Mouse (Mus musculus) midbrain, postnatal 0 days (tissue): ENCODE results near the gene Vps29. TPM values are rescaled to one million over a fixed set of nuclear protein-coding genes. Genes with fewer than 3 reads are reported as not detected.
A peak's percentile ranks its signal among the peaks of the same experiment; 100 is the strongest.

ENCODE experiments used
- ATAC-seq: fragments of 200-750 bp; cut with Nextera tagmentation; 2 replicates; pipeline ENCODE4 v1.8.0; 2017; ENCODE audit warnings: moderate number of reproducible peaks, mild to moderate bottlenecking, moderate TSS enrichment, moderate library complexity; ENCODE audit not compliant: low FRiP score
- DNase-seq: peaks from one replicate; pipeline ENCODE4 v3.0.0-alpha.2; 2015; ENCODE audit warnings: low spot score
- H3K27ac ChIP-seq: fragments of 300-500 bp; sonication (generic); 2 replicates; pipeline ENCODE4 v1.5.1; 2014; ENCODE audit warnings: low read depth, mild to moderate bottlenecking, low read length, mixed read lengths
- H3K27me3 ChIP-seq: fragments of 300-500 bp; sonication (generic); 2 replicates; pipeline ENCODE4 v1.6.1; 2014; ENCODE audit warnings: low read length, control low read depth, mixed read lengths; ENCODE audit not compliant: insufficient read depth
- H3K36me3 ChIP-seq: fragments of 300-500 bp; sonication (generic); 2 replicates; pipeline ENCODE4 v1.6.1; 2014; ENCODE audit warnings: low read length, control low read depth, mixed read lengths; ENCODE audit not compliant: insufficient read depth
- H3K4me1 ChIP-seq: fragments of 300-500 bp; sonication (generic); 2 replicates; pipeline ENCODE4 v1.6.1; 2014; ENCODE audit warnings: mild to moderate bottlenecking, control low read depth, antibody characterized with exemption, low read length, mixed read lengths; ENCODE audit not compliant: insufficient read depth
- H3K4me2 ChIP-seq: fragments of 300-500 bp; sonication (generic); 2 replicates; pipeline ENCODE4 v1.6.1; 2014; ENCODE audit warnings: low read depth, mild to moderate bottlenecking, low read length, mixed read lengths; ENCODE audit not compliant: poor library complexity, severe bottlenecking
- H3K4me3 ChIP-seq: fragments of 300-500 bp; sonication (generic); 2 replicates; pipeline ENCODE4 v1.5.1; 2014; ENCODE audit warnings: low read depth, mild to moderate bottlenecking, low read length, moderate library complexity
- H3K9ac ChIP-seq: fragments of 300-500 bp; sonication (generic); replicated peaks from 2 replicates; pipeline ENCODE4 v1.6.1; 2014; ENCODE audit warnings: mild to moderate bottlenecking, low read length, moderate library complexity, mixed read lengths; ENCODE audit not compliant: poor library complexity, severe bottlenecking
- H3K9me3 ChIP-seq: fragments of 300-500 bp; sonication (generic); 2 replicates; pipeline ENCODE4 v1.6.1; 2016; ENCODE audit warnings: low read length, control low read depth
- CTCF ChIP-seq: IDR thresholded peaks from 2 replicates; pipeline ENCODE4 v1.5.1; 2016; ENCODE audit warnings: antibody characterized with exemption, mild to moderate bottlenecking
- WGBS: fragments of 180-500 bp; shearing (Covaris S2); extraction: QIAGEN DNeasy Blood & Tissue Kit; methylation state at CpG from one replicate; pipeline ENCODE4 v1.1.7; 2014; 5-methylcytosine and 5-hydroxymethylcytosine counted together
- polyA plus RNA-seq: library from polyadenylated mRNA; unstranded; fragments of >200 nt; fragmentation: Nextera tagmentation; extraction: Ambion mirVana; gene quantifications from 2 replicates; pipeline ENCODE4 v1.2.1, GENCODE M21; 2015
- total RNA-seq: library from RNA; depleted of rRNA; stranded (reverse); fragments of >200 nt; gene quantifications from 2 replicates; pipeline ENCODE4 v1.2.3, GENCODE M21; 2014; rRNA removed

Gene Vps29
- total RNA-seq (137 and 149 TPM in 2 replicates), polyA plus RNA-seq (366 and 368 TPM in 2 replicates)

GRCm38 (mm10) chr5:122353807-122354491 is at the start of gene Vps29, which contains the start of gene Rad9b:
TSS of gene Vps29 (plus strand) at chr5:122354369.
TSS of gene Rad9b (minus strand) at chr5:122354233.
- Histone ChIP-seq H3K9ac (peak within 1 kb of the TSS; percentile 91), H3K9me3 (no peaks in the 10 kb centered on the region), H3K27me3 (no peaks in the 10 kb centered on the region), H3K4me3 (peak within 1 kb of the TSS; percentile 95), H3K4me1 (0 out of 2 replicates have a peak, but pooled peaks cover 3% of the 10 kb centered on the region), H3K4me2 (peak within 1 kb of the TSS; percentile 72), H3K36me3 (0 out of 2 replicates have a peak, but pooled peaks cover 2% of the 10 kb centered on the region), H3K27ac (peak within 1 kb of the TSS; percentile 92)
- 1% methylated on average over 50 of the region's 51 CpGs for WGBS
- DNase-seq: peak; percentile 99
- peak; percentile 93 for ATAC-seq
- no peak for TF ChIP-seq CTCF

DNA sequence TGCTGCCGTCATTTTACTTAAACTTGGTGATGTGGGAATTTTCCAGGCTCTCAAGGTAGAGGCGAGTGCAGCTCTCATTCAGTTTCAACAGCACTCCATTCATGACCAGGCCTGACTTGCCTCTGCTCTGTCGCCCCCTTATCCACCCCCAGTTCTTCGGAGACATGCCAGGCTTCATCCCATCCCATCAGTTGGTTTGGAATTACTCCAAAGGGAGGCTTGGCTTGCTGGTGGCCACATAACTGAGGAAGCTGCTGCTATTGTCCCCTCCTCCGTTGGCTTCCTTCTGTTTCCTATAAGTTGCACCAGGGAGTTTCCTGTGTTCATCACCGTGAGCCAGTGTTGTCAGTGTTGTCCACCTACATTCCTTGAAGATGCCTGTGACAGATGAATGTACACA is 49.6 kb upstream of the Vps29 start:
- Histone ChIP-seq H3K4me3 (no peak overlapping the region), H3K27me3 (no peaks in the 10 kb centered on the region), H3K9me3 (no peaks in the 10 kb centered on the region), H3K4me1 (peaks cover 3% of the 10 kb centered on the region; the same call in 1 of the 2 replicates), H3K27ac (no peak overlapping the region), H3K36me3 (no peaks in the 10 kb centered on the region; the same call in 1 of the 2 replicates), H3K9ac (no peak overlapping the region), H3K4me2 (no peak overlapping the region)
- WGBS: 77% methylated on average over 6 of the region's 6 CpGs
- ATAC-seq (no peak), DNase-seq (no peak)
- no peak for TF ChIP-seq CTCF

DNA sequence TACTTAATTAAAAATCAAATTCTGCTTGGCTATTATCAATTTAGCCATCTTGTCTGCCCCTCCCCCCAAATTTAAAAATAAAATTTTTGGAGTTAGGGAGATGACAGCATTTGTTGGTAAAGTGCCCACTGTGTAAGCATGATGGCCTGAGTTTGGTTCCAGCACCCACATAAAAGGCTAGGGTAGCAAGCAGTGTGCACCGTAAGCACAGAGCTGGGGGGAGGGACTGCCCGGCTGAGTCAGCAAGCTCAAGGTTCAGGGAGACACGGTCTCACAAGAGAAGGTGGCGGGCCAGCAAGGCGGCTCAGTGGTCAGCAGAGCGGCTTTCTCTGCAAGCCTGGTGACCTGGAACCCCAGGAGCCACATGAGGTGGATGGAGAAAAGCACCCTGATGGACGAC is 48.7 kb upstream of the Vps29 start:
- H3K4me2 ChIP-seq: no peak overlapping the region
- H3K27ac ChIP-seq: no peak overlapping the region
- no peak for DNase-seq
- H3K4me3 ChIP-seq: no peak overlapping the region
- TF ChIP-seq CTCF: no peak
- H3K9ac ChIP-seq: no peak overlapping the region
- ATAC-seq: no peak
- 93% methylated on average over 7 of the region's 7 CpGs for WGBS
- H3K9me3 ChIP-seq: no peaks in the 10 kb centered on the region
- no peaks in the 10 kb centered on the region; the same call in 1 of the 2 replicates for H3K36me3 ChIP-seq
- H3K4me1 ChIP-seq: peaks cover 3% of the 10 kb centered on the region; the same call in 1 of the 2 replicates
- no peaks in the 10 kb centered on the region for H3K27me3 ChIP-seq

GRCm38 (mm10) chr5:122306536-122306935 is 47.6 kb upstream of the Vps29 start:
- TF ChIP-seq CTCF: no peak
- 86% methylated on average over 3 of the region's 3 CpGs for WGBS
- Histone ChIP-seq H3K9me3 (no peaks in the 10 kb centered on the region), H3K4me2 (no peak overlapping the region), H3K36me3 (no peaks in the 10 kb centered on the region; the same call in 1 of the 2 replicates), H3K4me3 (no peak overlapping the region), H3K27ac (no peak overlapping the region), H3K9ac (no peak overlapping the region), H3K4me1 (peaks cover 3% of the 10 kb centered on the region; the same call in 1 of the 2 replicates), H3K27me3 (no peaks in the 10 kb centered on the region)
- ATAC-seq (no peak), DNase-seq (no peak)

- Histone ChIP-seq H3K4me1 (0 out of 2 replicates have a peak, but pooled peaks cover 2% of the 10 kb centered on the region), H3K4me2 (no peak overlapping the region), H3K27me3 (no peaks in the 10 kb centered on the region), H3K9ac (no peak overlapping the region), H3K4me3 (no peak overlapping the region), H3K36me3 (peaks cover 7% of the 10 kb centered on the region), H3K27ac (no peak overlapping the region), H3K9me3 (no peaks in the 10 kb centered on the region)
- 81% methylated on average over 8 of the region's 8 CpGs for whole genome bisulfite sequencing
- DNase-seq (no peak), ATAC-seq (no peak)
- TF ChIP-seq CTCF: no peak
Measured at GRCm38 (mm10) chr5:122310699-122311098, 43.5 kb upstream of the Vps29 start.

DNA sequence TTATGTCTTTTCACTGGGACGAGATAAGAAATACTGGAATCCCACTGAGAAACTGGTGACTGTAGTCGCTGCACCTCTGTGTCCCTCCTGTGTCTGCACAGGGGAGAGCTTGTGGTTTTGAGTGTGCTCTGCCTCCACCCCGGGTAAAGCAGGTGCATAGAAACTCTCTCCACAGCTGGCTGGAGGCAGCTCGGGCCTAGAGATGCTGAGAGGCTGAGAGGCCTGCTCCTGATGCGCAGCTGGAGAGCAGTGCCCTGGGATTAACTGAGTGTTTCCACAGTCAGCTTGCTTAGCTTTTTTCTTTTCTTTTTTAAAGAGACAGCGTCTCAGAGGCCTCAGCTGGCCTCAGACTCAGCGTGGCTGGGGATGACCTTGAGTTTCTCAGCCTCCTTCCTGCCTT is 42.5 kb upstream of the Vps29 start:
- Histone ChIP-seq H3K4me3 (no peak overlapping the region), H3K27ac (no peak overlapping the region), H3K36me3 (peaks cover 7% of the 10 kb centered on the region), H3K4me1 (0 out of 2 replicates have a peak, but pooled peaks cover 2% of the 10 kb centered on the region), H3K4me2 (no peak overlapping the region), H3K27me3 (no peaks in the 10 kb centered on the region), H3K9me3 (no peaks in the 10 kb centered on the region), H3K9ac (no peak overlapping the region)
- DNase-seq (no peak), ATAC-seq (no peak)
- TF ChIP-seq CTCF: no peak
- WGBS: 51% methylated on average over 7 of the region's 7 CpGs
